Mouse (Mus musculus) G1E (cell line): ENCODE results near the gene Glcci1. TPM values are rescaled to one million over a fixed set of nuclear protein-coding genes. Genes with fewer than 3 reads are reported as not detected.
"Not testable (repeated sequence)": the region's sequence is repeated elsewhere in the genome, so short reads cannot be mapped to it uniquely, and the experiment has no call there.

Experiments
- ATAC-seq: 2 replicates; pipeline ENCODE4 v1.8.0; 2016; ENCODE audit warnings: mild to moderate bottlenecking; ENCODE audit not compliant: insufficient number of reproducible peaks, poor library complexity, low FRiP score, severe bottlenecking; ENCODE audit errors: extremely low read depth
- DNase-seq: peaks from one replicate; pipeline ENCODE4 v3.0.0; 2012; ENCODE audit warnings: low spot score
- H3K27me3 ChIP-seq: 2 replicates; pipeline ENCODE4 v1.6.1; 2012; ENCODE audit warnings: mild to moderate bottlenecking, low read length, inconsistent platforms; ENCODE audit not compliant: insufficient read depth
- H3K36me3 ChIP-seq: replicated peaks from 2 replicates; pipeline ENCODE3; 2012; ENCODE audit warnings: mild to moderate bottlenecking, inconsistent platforms
- H3K4me1 ChIP-seq: 2 replicates; pipeline ENCODE4 v1.6.1; 2012; ENCODE audit warnings: low read depth, low read length, inconsistent platforms, mixed read lengths; ENCODE audit not compliant: insufficient read depth
- H3K4me3 ChIP-seq: 2 replicates; pipeline ENCODE4 v1.5.1; 2012; ENCODE audit warnings: low read depth, mild to moderate bottlenecking, inconsistent platforms, low read length, moderate library complexity, mixed read lengths
- H3K9me3 ChIP-seq: replicated peaks from 2 replicates; pipeline ENCODE4 v1.6.1; 2012; ENCODE audit warnings: inconsistent platforms
- CTCF ChIP-seq: IDR thresholded peaks from 2 replicates; pipeline ENCODE4 v1.5.1; 2012; ENCODE audit warnings: low read depth, low read length, inconsistent platforms, mixed read lengths
- GATA1 ChIP-seq: IDR thresholded peaks from 2 replicates; pipeline ENCODE4 v1.6.1; 2012; ENCODE audit warnings: borderline replicate concordance, low read length, inconsistent platforms, mixed read lengths
- GATA2 ChIP-seq: IDR thresholded peaks from 2 replicates; pipeline ENCODE4 v1.6.1; 2012; ENCODE audit warnings: low read depth, low read length, inconsistent platforms, borderline replicate concordance
- POLR2AphosphoS5 ChIP-seq: IDR thresholded peaks from 2 replicates; pipeline ENCODE4 v1.6.1; 2012; ENCODE audit warnings: low read depth, low read length, inconsistent platforms; ENCODE audit not compliant: insufficient replicate concordance
- TAL1 ChIP-seq: conservative IDR thresholded peaks from 2 replicates; pipeline ENCODE4 v1.6.1; 2012; ENCODE audit warnings: low read depth, low read length, inconsistent platforms, mixed read lengths
- polyA plus RNA-seq: library from polyadenylated mRNA; stranded (reverse); fragments of >175 nt; gene quantifications from 2 replicates; pipeline ENCODE4 v1.2.3, GENCODE M21; 2012
- total RNA-seq, 2 experiments: library from RNA; stranded (forward) in 1 of 2; stranded (reverse) in 1 of 2; fragments of 200-1000 nt in 1 of 2; fragments of >200 nt in 1 of 2; fragmentation: Nextera tagmentation in 1 of 2; gene quantifications; 2 replicates each; pipeline ENCODE4 v1.2.3; 2014 to 2017

The Glcci1 gene
- total and polyA plus RNA-seq, 3 experiments = 19.0 to 85.9 (median 37.4) TPM

- Histone ChIP-seq H3K9me3 (no peaks in the 10 kb centered on the region), H3K4me1 (peaks cover 30% of the 10 kb centered on the region), H3K4me3 (no peak overlapping the region), H3K36me3 (peaks cover 12% of the 10 kb centered on the region), H3K27me3 (no peaks in the 10 kb centered on the region)
- DNase-seq (no peak), ATAC-seq (peak; percentile 28; the same call in 1 of the 2 replicates)
- TF ChIP-seq CTCF (no peak), GATA2 (no peak), TAL1 (no peak), POLR2AphosphoS5 (no peak), GATA1 (no peak)
Measured at GRCm38 (mm10) chr6:8531104-8531894, 21.9 kb downstream of the Glcci1 start.

GRCm38 (mm10) chr6:8536944-8537343 is 27.5 kb downstream of the Glcci1 start:
- Histone ChIP-seq H3K36me3 (no peaks in the 10 kb centered on the region), H3K9me3 (no peaks in the 10 kb centered on the region), H3K27me3 (no peaks in the 10 kb centered on the region), H3K4me1 (peaks cover 6% of the 10 kb centered on the region; the same call in 1 of the 2 replicates), H3K4me3 (no peak overlapping the region)
- TF ChIP-seq GATA1 (no peak), GATA2 (no peak), CTCF (no peak)
- ATAC-seq = no peak
- no peak for DNase-seq

GRCm38 (mm10) chr6:8541531-8541930 is 32.1 kb downstream of the Glcci1 start:
- H3K27me3 ChIP-seq, H3K9me3 ChIP-seq, H3K4me1 ChIP-seq, ATAC-seq, H3K4me3 ChIP-seq, DNase-seq: not testable (repeated sequence)
- H3K36me3 ChIP-seq = peaks cover 15% of the 10 kb centered on the region

- H3K4me1 ChIP-seq = peaks cover 5% of the 10 kb centered on the region; the same call in 1 of the 2 replicates
- ATAC-seq (no peak), DNase-seq (no peak)
- H3K36me3 ChIP-seq = peaks cover 43% of the 10 kb centered on the region
- peaks cover 2% of the 10 kb centered on the region for H3K9me3 ChIP-seq
- H3K27me3 ChIP-seq = no peaks in the 10 kb centered on the region
- TF ChIP-seq CTCF = no peak
- no peak for TF ChIP-seq GATA1
- TF ChIP-seq POLR2AphosphoS5 = no peak
- no peak for TF ChIP-seq GATA2
- TF ChIP-seq TAL1 = no peak
- no peak overlapping the region for H3K4me3 ChIP-seq
Measured at GRCm38 (mm10) chr6:8544822-8545221, 35.4 kb downstream of the Glcci1 start.

GRCm38 (mm10) chr6:8545780-8546179 is 36.4 kb downstream of the Glcci1 start:
- H3K4me3 ChIP-seq = no peak overlapping the region
- peaks cover 50% of the 10 kb centered on the region for H3K36me3 ChIP-seq
- no peaks in the 10 kb centered on the region for H3K27me3 ChIP-seq
- ATAC-seq (no peak), DNase-seq (no peak)
- peaks cover 2% of the 10 kb centered on the region for H3K9me3 ChIP-seq
- TF ChIP-seq TAL1 = no peak
- no peak for TF ChIP-seq CTCF
- no peak for TF ChIP-seq POLR2AphosphoS5
- no peak for TF ChIP-seq GATA1
- no peak for TF ChIP-seq GATA2
- peaks cover 5% of the 10 kb centered on the region; the same call in 1 of the 2 replicates for H3K4me1 ChIP-seq

- Histone ChIP-seq H3K36me3 (peaks cover 63% of the 10 kb centered on the region), H3K27me3 (no peaks in the 10 kb centered on the region), H3K4me3 (no peak overlapping the region), H3K4me1 (peaks cover 3% of the 10 kb centered on the region; the same call in 1 of the 2 replicates), H3K9me3 (peaks cover 2% of the 10 kb centered on the region)
- no peak for ATAC-seq
- DNase-seq = no peak
- no peak for TF ChIP-seq GATA1
- TF ChIP-seq TAL1 = no peak
- no peak for TF ChIP-seq POLR2AphosphoS5
- no peak for TF ChIP-seq GATA2
- no peak for TF ChIP-seq CTCF
Measured at GRCm38 (mm10) chr6:8551155-8551554, 41.8 kb downstream of the Glcci1 start.
